Mouse (Mus musculus): ENCODE measurements around the gene Map2.

DNA sequence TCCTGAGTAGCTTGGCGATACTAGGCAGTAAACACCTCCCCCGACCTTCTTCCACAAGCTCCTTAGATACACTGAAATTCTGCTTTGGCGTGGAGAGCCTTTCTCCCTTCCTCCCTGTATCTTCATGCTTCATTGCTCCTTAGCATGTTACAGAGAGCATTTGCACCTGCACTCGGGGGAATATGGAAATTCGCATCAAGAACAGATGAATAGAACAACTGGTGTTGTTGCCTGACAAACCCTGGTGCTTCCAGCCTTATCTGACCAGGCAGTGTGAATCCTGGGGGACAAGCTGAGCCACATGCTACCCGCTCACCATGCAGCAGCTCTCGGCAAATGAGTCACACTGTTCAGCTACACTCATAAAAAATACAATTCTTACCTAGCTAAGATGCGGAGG is 213.5 kb downstream of the Map2 start:
- no peak for TF ChIP-seq CTCF (IDR thresholded peaks at IDR 0.05; ENCODE audit: insufficient read depth, low read length)
- TF ChIP-seq POLR2A (IDR thresholded peaks at IDR 0.05; ENCODE audit: borderline replicate concordance, extremely low read depth, low read depth, low read length), result no peak

Measured in lung, adult 2 months (tissue).